Mouse (Mus musculus) erythroblast, adult 5-6 weeks (primary cell): ENCODE data around the gene Nucb1. TPM values are rescaled to one million over a fixed set of nuclear protein-coding genes. Genes with fewer than 3 reads are reported as not detected.
A peak's percentile ranks its signal among the peaks of the same experiment; 100 is the strongest.
"Not testable (repeated sequence)": the region's sequence is repeated elsewhere in the genome, so short reads cannot be mapped to it uniquely, and the experiment has no call there.

Experiments
- ATAC-seq: replicated peaks from 2 replicates; pipeline ENCODE4 v1.8.0; 2016; ENCODE audit warnings: moderate number of reproducible peaks, mild to moderate bottlenecking, moderate TSS enrichment, inconsistent platforms; ENCODE audit not compliant: poor library complexity, low FRiP score, severe bottlenecking
- total RNA-seq, 2 experiments: library from RNA; stranded (forward) in 1 of 2; stranded (reverse) in 1 of 2; fragments of 150-400 nt in 1 of 2; fragments of 200-764, 138-1000 nt in 1 of 2; gene quantifications; 2 replicates each; pipeline versions ENCODE4 v1.2.3 to v1.2.4; 2015 to 2017; ENCODE audit warnings: low replicate concordance in 2 of 2

Nucb1 gene
- total RNA-seq, 2 experiments from 2014 or later = 83.0 to 487 TPM

GRCm38 (mm10) chr7:45492225-45492844 lies 17.9 kb downstream of the Nucb1 start:
- no peak for ATAC-seq

- 0 out of 2 replicates have a peak, but pooled peaks have one; percentile 26 for ATAC-seq
Observed at GRCm38 (mm10) chr7:45491264-45491663, 18.9 kb downstream of the Nucb1 start.

- peak; percentile 45; the same call in 1 of the 2 replicates for ATAC-seq
Observed at GRCm38 (mm10) chr7:45490822-45491221, 19.4 kb downstream of the Nucb1 start.

GRCm38 (mm10) chr7:45489578-45489977 lies 20.6 kb downstream of the Nucb1 start:
- ATAC-seq = 0 out of 2 replicates have a peak, but pooled peaks have one; percentile 5

GRCm38 (mm10) chr7:45488293-45489204 lies 21.7 kb downstream of the Nucb1 start, which contains the start of gene Dhdh:
TSS of gene Dhdh (minus strand) at chr7:45488805.
- ATAC-seq = peak; percentile 59

GRCm38 (mm10) chr7:45487861-45488292 lies 22.3 kb downstream of the Nucb1 start:
- no peak for ATAC-seq

GRCm38 (mm10) chr7:45486761-45487415 lies 23.3 kb downstream of the Nucb1 start, which contains the start of gene Gm45808:
TSS of gene Gm45808 (minus strand) at chr7:45486811.
- no peak for ATAC-seq

GRCm38 (mm10) chr7:45486158-45486557 lies 24.0 kb downstream of the Nucb1 start:
- no peak for ATAC-seq

GRCm38 (mm10) chr7:45484985-45485384 lies 25.2 kb downstream of the Nucb1 start:
- ATAC-seq = not testable (repeated sequence)

- ATAC-seq = no peak
Observed at GRCm38 (mm10) chr7:45482166-45482565, 28.0 kb downstream of the Nucb1 start.

GRCm38 (mm10) chr7:45481374-45481927 lies 28.8 kb downstream of the Nucb1 start, which contains the start of gene Tulp2:
TSS of gene Tulp2 (plus strand) at chr7:45481877.
- peak; percentile 79 for ATAC-seq

- ATAC-seq = not testable (repeated sequence)
Observed at GRCm38 (mm10) chr7:45480310-45480709, 29.9 kb downstream of the Nucb1 start.

GRCm38 (mm10) chr7:45478774-45479173 lies 31.4 kb downstream of the Nucb1 start:
- no peak for ATAC-seq

GRCm38 (mm10) chr7:45477003-45477402 lies 33.2 kb downstream of the Nucb1 start:
- ATAC-seq = peak; percentile 87

- ATAC-seq = no peak
Observed at GRCm38 (mm10) chr7:45476453-45476852, 33.8 kb downstream of the Nucb1 start.

GRCm38 (mm10) chr7:45475291-45475969 lies 34.8 kb downstream of the Nucb1 start:
- no peak for ATAC-seq

- peak; percentile 64 for ATAC-seq
Observed at GRCm38 (mm10) chr7:45470869-45471268, 39.3 kb downstream of the Nucb1 start.

- ATAC-seq = no peak; the same call in 1 of the 2 replicates
Observed at GRCm38 (mm10) chr7:45467090-45467670, 43.0 kb downstream of the Nucb1 start.
